Mouse (Mus musculus) embryonic fibroblast, embryonic 13.5 days (primary cell): Measurements from ENCODE around the gene 3110040M04Rik.

Experiments used
- CTCF ChIP-seq: IDR thresholded peaks from 2 replicates; pipeline ENCODE4 v1.5.1; 2011; ENCODE audit warnings: mild to moderate bottlenecking, control low read depth, low read length, moderate library complexity, borderline replicate concordance; ENCODE audit not compliant: insufficient read depth
- POLR2A ChIP-seq: IDR thresholded peaks from 2 replicates; pipeline ENCODE4 v1.6.1; 2011; ENCODE audit warnings: low read depth, mild to moderate bottlenecking, control low read depth, low read length, moderate library complexity

GRCm38 (mm10) chr1:151167297-151168047 lies 36.4 kb upstream of the 3110040M04Rik start:
- TF ChIP-seq POLR2A (no peak), CTCF (no peak)
